Mouse (Mus musculus) hematopoietic stem cell, adult 5-6 weeks (primary cell): Measurements from ENCODE around the gene Nab2. TPM values are rescaled to one million over a fixed set of nuclear protein-coding genes. Genes with fewer than 3 reads are reported as not detected.
A peak's percentile ranks its signal among the peaks of the same experiment; 100 is the strongest.

Experiments used
- ATAC-seq, 2 experiments: fragments of 125-278 bp in 1 of 2; replicated peaks in 1 of 2; 2 replicates each; pipeline ENCODE4 v1.8.0; 2016 to 2017; ENCODE audit warnings: inconsistent platforms in 2 of 2, mild to moderate bottlenecking in 2 of 2, moderate number of reproducible peaks in 2 of 2, low read depth in 1 of 2, moderate TSS enrichment in 1 of 2; ENCODE audit not compliant: low FRiP score in 2 of 2, poor library complexity in 2 of 2, severe bottlenecking in 2 of 2, insufficient read depth in 1 of 2, low TSS enrichment in 1 of 2
- total RNA-seq: library from RNA; stranded (forward); fragments of 172-1452, 232-1000 nt; gene quantifications from 2 replicates; pipeline ENCODE4 v1.2.3, GENCODE M21; 2017

The Nab2 gene
- total RNA-seq, 1 experiment from 2014 or later: 26.7 TPM

DNA sequence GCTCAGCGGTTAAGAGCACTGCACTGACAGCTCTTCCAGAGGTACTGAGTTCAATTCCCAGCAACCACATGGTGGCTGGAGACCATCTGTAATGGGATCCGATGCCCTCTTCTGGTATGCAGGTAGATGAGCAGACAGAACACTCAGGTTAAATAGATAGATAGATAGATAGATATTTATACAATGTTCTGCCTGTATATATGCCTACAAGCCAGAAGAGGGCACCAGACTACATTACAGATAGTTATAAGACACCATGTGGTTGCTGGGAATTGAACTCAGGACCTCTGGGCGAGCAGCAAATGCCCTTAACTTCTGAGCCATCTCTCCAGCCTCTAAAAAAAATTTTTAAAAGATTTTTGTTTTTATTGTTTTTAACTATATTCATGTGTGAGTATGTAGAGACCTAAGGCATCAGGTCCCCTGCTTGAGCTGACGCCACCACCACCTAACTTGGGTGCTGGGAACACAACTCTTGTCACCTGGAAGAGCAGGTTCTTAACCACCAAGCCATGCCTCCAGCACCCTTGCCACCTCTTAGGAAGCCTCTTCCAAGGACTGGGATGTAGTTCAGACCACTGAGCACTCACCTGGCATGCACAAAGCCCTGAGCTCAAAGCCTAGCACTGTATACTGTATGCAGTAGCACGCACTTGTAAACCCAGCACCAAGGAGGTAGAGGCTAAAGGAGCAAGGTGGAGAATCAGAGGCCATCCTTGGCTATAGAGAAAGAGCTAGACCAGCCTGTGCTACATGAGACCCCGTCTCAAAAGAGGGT is 44.7 kb downstream of the Nab2 start:
- ATAC-seq: no peak

DNA sequence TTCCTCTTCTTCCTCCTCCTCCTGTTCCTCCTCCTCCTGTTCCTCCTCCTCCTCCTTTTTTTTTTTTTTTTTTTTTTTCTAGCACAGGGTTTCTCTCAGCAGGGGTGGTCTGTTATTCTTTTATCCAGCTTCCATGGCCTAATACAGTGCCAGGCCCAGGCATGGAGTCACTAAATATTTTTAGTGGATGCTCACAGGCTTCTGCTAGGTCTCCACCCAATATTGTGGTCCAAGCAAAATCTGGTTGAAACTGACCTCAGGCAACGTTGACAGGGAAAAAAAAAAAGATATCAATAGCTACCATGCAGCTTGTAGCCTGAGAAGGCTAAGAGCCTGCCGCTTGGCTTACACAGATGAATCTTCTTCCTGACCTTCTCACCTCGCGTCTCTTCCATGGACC is 45.7 kb downstream of the Nab2 start:
- no peak for ATAC-seq

GRCm38 (mm10) chr10:127622057-127622392 is 46.3 kb downstream of the Nab2 start:
- ATAC-seq: peak; percentile 25 to 56; a peak in 1 of 4 replicates

DNA sequence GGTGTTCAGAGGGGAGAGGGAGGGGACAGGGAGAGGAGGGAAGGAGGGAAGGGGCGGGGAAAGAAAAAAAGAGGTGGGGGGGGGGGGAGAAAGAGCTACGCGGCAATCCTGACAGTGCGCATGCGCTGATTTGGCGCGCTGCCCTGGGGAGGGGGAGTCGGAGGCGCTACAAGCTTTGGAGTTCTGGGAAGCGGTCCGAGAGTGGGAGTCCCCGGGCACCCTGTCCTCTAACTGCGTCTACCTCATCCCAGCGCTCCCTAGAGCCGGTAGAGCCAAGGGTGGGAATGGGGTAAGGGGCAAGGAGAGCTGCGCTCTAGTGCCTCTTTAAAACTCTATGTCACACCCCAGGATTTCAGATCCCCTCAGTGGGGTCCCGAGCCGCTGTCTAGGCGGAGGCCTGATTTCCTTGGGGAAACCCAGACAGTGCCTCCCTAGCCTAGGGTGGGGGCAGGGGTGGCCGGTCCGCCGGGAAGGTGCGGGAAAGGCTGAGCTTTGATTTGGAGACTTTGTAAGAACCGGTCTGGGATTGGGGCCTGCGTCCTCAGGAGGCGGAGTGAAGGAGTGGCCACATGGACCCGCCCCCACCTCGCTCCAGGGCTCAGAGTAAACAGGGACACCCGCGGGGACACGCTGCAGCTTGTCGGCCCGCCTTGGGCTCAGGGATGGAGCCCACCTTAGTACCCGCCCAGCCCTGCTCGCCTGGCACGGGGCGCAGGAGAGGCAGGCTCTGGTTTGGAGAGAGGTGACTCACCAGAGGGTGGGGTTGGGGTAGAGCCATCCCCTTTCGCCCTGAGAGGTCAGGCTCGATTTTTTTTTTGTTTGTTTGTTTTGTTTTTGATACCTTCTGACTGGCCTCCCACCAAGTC is 46.9 kb downstream of the Nab2 start:
- peak; percentile 61 to 68 for ATAC-seq

GRCm38 (mm10) chr10:127620406-127621190 is 47.8 kb downstream of the Nab2 start, which contains the start of gene Lrp1:
Lrp1 (minus strand) TSS chr10:127621148.
- ATAC-seq: no peak

DNA sequence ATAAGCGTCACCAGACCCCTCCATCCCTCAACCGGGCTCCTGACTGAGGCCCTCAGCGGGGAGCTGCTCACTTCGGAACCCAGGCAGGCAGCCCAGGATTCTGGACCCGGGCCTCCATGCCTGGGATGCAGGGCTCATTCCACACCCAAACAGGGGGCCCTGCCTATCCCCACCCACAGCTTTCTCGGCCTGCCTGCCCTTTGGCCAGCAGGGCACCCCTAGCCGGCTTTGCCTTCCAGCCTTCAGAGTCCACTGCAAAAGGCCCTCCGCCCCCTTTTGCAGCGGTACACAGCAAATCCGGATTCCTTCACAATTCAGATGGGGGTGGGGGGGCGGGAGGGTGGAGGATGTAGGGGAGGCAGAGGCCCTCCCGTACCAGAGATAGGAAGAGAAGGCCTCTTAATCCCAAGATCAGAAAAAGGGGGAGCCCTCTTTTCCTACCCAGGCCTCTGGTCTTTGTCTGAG is 48.4 kb downstream of the Nab2 start:
- ATAC-seq: no peak

GRCm38 (mm10) chr10:127619119-127619721 is 49.1 kb downstream of the Nab2 start:
- ATAC-seq: no peak

DNA sequence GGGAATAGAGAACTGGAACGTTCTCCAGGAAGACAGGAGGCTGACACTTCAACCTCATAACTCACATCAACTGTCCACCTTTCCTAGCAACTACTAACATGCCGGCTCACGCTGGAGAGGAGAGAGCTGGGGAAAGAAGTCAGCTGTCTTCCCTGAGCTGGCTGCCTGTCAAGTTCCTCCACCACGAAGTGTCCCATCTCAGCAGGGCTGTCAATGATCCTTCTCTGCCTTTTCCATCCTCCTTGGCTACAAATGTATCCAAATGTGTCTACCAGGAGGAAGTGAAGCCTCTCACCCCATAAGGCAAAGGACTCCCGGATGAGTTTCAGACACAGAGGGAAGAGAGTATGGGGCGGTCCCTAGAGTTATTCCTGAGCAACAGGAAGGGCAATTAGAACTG is 50.2 kb downstream of the Nab2 start:
- ATAC-seq: no peak

- no peak for ATAC-seq
Observed at GRCm38 (mm10) chr10:127617294-127617693, 51.1 kb downstream of the Nab2 start.

DNA sequence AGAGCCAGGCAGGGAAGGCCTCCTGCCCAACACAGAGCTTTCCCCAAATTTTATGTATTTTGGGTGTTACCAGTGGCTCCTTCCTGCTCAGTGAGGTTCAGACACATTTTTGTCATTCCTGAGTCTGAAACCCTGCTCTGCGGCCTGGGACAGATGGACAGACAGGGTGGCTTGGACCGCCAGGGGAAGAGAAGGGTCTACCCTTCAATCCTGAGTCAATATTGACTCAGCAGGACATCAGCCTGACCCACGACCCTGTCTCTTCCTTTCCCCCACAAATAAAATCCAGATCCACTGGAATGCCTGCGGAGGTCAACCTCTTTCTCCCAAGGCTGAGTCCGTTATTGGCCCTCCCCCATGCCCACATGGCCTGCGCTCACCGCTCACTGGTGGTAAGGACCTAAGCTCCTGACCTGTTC is 52.1 kb downstream of the Nab2 start:
- ATAC-seq: no peak

DNA sequence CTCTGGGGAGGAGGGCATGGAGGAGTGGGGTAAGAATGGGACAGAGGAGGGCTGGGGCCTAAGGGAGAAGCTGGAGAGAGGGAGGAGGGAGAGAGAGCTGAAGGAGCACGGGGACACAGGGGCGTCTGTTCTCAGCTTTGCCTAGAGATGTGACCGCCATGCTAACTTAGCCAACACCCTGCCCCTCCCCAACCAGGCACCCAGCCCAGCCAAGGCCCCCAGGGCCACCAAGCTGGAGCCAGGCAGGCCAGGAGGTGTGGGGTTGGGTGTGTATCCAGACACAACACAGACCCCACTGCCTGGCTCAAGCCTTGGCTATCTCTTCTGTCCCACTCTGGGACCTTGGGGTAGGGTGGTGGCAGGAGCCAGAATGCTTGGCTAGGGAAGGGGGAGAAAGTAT is 52.8 kb downstream of the Nab2 start:
- ATAC-seq: no peak

DNA sequence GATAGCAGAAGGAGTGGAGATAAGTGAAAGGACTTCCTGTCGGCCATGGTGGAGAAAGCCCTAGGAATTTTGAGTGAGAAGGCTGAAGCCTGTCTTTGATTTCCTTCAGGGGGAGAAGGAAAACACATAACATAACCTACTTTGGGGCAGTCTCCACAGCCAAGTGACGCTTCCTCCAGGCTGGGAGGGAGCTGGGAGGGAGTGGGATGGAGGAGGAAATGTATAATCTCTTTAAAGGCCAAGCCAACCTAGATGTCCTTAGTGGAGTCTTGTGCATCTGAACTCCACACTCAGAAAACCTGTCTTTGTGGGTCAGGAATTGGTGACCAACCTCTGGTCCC is 53.4 kb downstream of the Nab2 start:
- ATAC-seq: no peak

DNA sequence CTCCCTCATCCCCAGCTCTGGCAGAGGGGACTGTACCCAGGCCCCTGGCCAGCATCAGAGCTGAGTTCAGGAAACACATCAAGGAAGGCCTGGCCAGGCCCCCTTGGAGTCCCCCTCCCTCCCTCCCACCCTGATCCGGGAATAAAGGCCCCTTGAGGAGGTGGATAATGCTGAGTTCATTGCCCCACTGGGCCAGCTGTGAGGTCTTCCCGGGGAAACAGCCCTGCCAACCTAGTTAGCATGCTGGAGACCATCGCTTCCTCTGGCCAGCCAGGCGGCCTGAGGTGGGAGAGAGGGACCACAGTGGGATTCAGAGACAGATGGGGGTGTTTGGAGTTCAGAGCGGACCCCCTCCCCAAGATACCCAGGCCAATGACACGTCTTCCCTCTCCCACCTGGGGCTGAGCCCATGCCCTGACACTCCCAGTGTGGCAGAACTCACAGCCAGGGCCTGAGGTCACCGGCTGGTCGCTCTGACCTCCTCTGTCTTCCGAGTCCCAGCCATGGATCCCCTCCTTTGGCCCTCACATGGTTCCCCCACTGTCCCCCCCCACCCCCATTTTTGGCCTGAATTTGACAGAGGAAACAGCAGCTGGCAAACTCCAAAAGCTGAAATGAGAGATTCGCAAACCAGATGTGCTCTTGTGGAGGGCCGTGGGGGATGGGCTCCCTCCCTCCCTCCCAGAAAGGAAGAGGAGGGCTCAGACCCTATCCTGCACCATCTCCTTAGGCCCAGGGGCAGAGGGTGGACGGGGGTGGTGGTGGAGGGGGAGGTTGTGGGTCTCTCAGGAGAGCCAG is 53.9 kb downstream of the Nab2 start:
- ATAC-seq: no peak

GRCm38 (mm10) chr10:127612079-127612775 is 56.1 kb downstream of the Nab2 start:
- no peak for ATAC-seq
